Mouse (Mus musculus) left cerebral cortex, postnatal 4 days (tissue): ENCODE measurements around the gene Urm1. TPM values are rescaled to one million over a fixed set of nuclear protein-coding genes. Genes with fewer than 3 reads are reported as not detected.

ENCODE experiments used
- microRNA-seq: library from miRNA; unstranded; fragments of <30 nt; microRNA quantifications from one replicate; pipeline ENCODE4 v1.2.0, GENCODE M21; 2022
- total RNA-seq, 2 experiments: library from RNA; stranded (reverse); gene quantifications; 2 replicates each; pipeline ENCODE4 v1.2.3; 2021

The Urm1 gene
- total RNA-seq, 2 experiments from 2014 or later, result 46.1 to 51.1 TPM

Small RNAs within 50 kb of the gene (microRNA-seq; reads per million reads assigned to microRNA genes)
- gene Mir219a-2 (not detected), gene Mir219b (not detected)

Other genes with a start within 250 kb of the Urm1 start
- gene Rapgef1, start 200.4 kb upstream of the Urm1 start, total RNA-seq, result 100 to 1,000 TPM; 149 to 155 TPM
- 1 to 10 TPM; 1.2 to 1.7 TPM for gene Gm13420, start 68.4 kb upstream of the Urm1 start, total RNA-seq
- not detected for gene Gm13547, start 60.8 kb upstream of the Urm1 start, total RNA-seq
- 10 to 100 TPM; 32.7 to 38.4 TPM for gene Coq4, start 32.6 kb upstream of the Urm1 start, total RNA-seq
- 10 to 100 TPM; 48.2 to 51.1 TPM for gene Trub2, start 31.6 kb upstream of the Urm1 start, total RNA-seq
- gene Slc27a4, start 17.4 kb upstream of the Urm1 start, total RNA-seq, result 10 to 100 TPM; 80.4 to 86.7 TPM
- 10 to 100 TPM; 17.5 to 19.0 TPM for gene Cercam, start 49.1 kb downstream of the Urm1 start, total RNA-seq
- gene Odf2, start 69.1 kb downstream of the Urm1 start, total RNA-seq, result 100 to 1,000 TPM; 119 TPM
- gene Gle1, start 115.4 kb downstream of the Urm1 start, total RNA-seq, result 10 to 100 TPM; 57.2 to 59.2 TPM
- 100 to 1,000 TPM; 880 to 916 TPM for gene Sptan1, start 145.5 kb downstream of the Urm1 start, total RNA-seq
- 10 to 100 TPM; 61.4 to 71.8 TPM for gene Wdr34, start 228.8 kb downstream of the Urm1 start, total RNA-seq
- 100 to 1,000 TPM; 323 to 344 TPM for gene Set, start 237.3 kb downstream of the Urm1 start, total RNA-seq